Mouse (Mus musculus): ENCODE data around the gene Rasa2.
"Not testable (repeated sequence)": the region's sequence is repeated elsewhere in the genome, so short reads cannot be mapped to it uniquely, and the experiment has no call there.

Gene Rasa2

DNA sequence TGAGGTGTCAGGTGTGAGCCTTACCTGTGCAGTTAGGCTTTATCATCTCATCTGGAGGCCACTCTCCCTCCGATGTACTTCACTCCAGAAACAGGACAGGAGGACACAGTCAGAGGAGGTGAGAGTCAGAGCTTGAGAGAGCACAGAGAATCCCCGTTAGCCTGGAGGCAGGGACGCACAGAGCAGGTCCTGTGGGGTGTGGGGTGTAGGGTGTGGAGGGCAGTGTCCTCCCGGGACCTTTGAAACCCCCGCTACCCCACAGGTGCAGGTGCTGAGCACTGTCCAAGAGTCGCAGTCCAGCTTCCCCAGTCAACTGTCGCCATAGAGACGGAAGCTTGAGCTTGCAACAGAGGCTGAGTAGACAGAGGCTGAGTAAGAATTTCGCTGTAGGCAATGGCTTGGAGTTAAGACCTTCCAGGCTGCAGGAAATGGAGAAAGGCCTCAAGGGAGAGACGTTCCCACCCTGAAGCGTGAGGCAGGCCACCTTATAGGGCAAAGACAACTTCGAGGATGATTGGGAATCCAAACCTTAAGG lies 106.4 kb downstream of the Rasa2 start, which contains the start of gene Gm28729:
Gene Gm28729 (minus strand): TSS at position 293 of the 535 bp plus-strand sequence.
- DNase-seq (ENCODE audit: low spot score) = no peak

GRCm38 (mm10) chr9:96523148-96523547 lies 108.3 kb downstream of the Rasa2 start:
- DNase-seq (ENCODE audit: low spot score) = no peak

DNA sequence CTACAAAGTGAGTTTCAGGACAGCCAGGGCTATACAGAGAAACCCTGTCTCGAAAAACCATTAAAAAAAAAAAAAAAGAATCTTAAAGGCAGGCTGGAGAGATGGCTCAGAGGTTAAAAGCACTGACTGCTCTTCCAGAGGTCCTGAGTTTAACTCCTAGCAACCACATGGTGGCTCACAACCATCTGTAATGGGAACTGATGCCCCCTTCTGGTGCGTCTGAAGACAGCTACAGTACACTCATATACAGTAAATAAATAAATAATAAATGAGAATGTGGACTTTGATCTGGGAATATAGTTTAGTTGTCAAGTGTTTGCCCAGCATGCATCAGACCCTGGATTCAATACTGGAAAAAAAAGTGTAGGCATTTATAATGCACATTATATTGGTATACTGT lies 109.8 kb downstream of the Rasa2 start:
- DNase-seq (ENCODE audit: low spot score) = not testable (repeated sequence)

DNA sequence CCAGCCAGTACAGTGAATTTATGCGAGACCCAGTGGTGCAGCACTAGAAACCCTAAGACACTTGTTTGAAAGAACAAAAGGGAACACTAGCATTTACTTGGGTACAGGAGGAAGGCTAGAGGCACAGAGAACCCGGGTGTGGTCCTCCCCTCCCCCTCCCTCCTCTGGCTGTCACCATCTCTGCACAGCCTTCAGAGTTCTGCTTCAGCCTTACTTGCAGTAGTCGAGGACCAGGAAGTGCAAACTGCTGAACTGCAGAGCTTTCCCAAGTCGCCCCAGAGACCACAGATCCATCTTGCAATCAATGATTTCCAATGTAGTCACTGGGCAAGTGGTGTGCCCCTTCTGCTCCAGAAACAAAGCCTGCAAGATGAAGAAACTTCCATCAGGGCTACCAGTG lies 114.0 kb downstream of the Rasa2 start:
- no peak for DNase-seq (ENCODE audit: low spot score)

DNA sequence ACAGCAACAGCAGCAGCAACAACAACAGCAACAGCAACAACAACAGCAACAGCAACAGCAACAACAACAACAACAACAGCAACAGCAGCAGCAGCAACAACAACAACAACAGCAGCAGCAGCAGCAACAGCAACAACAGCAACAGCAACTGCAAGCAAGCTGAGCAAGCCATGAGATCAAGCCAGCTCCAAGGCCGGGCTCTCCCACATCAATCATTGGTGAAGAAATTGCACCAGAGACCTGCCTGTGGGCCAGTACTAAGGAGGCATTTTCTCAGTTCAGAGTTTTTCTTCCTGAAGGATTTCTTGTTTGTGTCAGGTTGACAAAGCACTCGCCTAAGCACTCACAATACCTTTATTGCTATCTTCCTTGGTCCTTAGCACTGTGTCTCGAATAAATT lies 114.6 kb downstream of the Rasa2 start:
- no peak for DNase-seq (ENCODE audit: low spot score)

GRCm38 (mm10) chr9:96515737-96516136 lies 115.7 kb downstream of the Rasa2 start:
- DNase-seq (ENCODE audit: low spot score) = no peak

GRCm38 (mm10) chr9:96514278-96514677 lies 117.1 kb downstream of the Rasa2 start:
- no peak for DNase-seq (ENCODE audit: low spot score)

GRCm38 (mm10) chr9:96506011-96506498 lies 125.4 kb downstream of the Rasa2 start:
- DNase-seq (ENCODE audit: low spot score) = peak; percentile 80

GRCm38 (mm10) chr9:96505156-96505555 lies 126.3 kb downstream of the Rasa2 start:
- no peak for DNase-seq (ENCODE audit: low spot score)

DNA sequence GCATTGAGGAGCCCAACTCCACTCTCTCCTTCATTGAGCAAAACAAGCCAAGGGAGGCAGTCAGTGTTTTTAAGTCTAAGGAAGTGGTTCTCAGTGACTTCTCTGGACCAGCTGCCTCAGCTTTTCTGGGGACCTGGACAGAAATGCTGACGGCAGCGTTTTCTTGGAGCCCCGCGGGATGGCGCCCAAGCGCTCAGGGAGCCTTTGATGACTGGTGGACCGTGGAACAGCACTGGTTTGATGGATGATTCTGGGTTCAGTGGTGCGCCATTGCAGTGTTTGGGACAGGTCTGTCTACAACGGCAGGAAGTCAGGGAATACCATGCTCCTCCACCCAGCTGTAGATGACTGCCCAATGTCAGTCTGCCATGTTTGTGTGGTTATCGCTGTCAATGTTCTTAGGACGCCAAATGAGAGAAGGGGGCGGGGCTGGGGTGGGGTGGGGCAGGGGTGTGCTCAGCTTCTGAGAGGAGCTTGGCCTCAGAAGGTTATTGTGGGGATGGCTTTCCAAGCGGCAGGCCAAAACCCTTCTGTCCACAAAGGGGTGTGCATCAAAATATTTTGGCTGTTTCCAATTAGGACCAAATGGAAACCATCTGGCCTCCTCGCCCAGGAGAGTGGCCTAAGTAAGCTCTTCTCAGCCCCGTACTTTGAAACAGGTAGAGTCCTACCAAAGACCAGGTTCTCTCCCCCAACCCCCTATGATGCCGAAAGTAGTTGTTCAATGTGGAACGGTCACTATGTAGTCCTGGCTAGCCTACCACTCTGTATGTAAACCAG lies 127.1 kb downstream of the Rasa2 start:
- DNase-seq (ENCODE audit: low spot score) = peak; percentile 50

DNA sequence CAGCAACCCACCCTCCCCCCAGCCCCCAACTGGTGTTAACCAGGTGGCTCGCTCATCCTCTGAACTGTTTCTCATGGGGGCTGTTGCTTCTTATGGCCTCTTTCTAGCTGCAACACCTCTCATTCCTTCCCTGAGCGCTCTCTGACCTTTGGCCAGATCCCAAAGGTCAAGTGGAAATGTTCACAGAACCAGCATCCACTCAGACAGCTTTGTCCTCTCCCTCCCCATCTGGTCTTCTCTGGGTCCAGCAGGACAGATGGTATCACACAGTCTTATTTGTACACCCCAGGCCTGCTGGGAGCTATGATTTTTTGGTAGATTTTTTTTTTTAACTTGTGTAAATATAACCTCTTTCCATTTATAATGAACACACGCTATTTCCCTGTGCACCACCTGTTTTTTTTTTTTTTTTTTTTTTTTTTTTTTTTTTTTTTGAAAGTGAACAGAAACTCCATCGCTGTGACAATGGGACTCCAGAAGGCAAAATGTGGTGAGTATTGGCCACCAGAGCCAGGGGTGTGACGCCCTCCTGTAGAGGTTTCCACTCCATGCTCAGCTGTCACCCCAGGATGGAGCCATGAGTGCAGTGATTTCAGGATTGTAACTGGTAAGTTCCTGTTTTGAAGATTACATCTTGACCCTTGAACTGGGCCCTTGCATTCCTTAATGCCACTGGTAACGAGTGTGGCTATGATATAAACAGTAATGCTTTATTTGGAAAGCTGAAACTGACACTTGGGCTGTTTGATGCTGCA lies 128.4 kb downstream of the Rasa2 start:
- no peak for DNase-seq (ENCODE audit: low spot score)

- no peak for DNase-seq (ENCODE audit: low spot score)
Observed at GRCm38 (mm10) chr9:96501217-96501616, 130.2 kb downstream of the Rasa2 start.

- DNase-seq (ENCODE audit: low spot score) = peak; percentile 56
Observed at GRCm38 (mm10) chr9:96493212-96493611, 138.2 kb downstream of the Rasa2 start.

DNA sequence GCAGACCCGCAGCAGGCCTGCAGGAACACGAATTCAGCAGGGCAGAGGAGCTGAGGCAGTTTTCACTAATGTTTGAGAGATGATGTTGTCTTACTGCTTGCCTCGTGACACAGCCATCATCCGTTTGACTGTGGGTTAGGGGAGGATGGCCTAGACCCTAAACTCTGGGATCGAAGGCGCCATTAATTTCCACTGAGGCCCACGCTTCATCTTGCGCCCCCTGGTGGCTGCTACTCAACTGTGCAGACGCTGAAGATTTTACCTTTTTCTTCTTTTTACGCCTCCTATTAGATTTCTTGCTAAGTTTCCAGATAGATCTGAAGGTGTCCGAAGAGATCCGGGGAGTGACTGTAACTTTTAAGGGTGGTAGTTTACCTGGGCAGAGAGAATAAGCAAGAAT lies 139.6 kb downstream of the Rasa2 start:
- peak; percentile 74 for DNase-seq (ENCODE audit: low spot score)

Measured in embryo, embryonic 10 days (tissue).